Mouse (Mus musculus): ENCODE results near the gene Gm17428. TPM values are rescaled to one million over a fixed set of nuclear protein-coding genes. Genes with fewer than 3 reads are reported as not detected.

The Gm17428 gene
- total and polyA plus RNA-seq, 3 experiments = not detected

DNA sequence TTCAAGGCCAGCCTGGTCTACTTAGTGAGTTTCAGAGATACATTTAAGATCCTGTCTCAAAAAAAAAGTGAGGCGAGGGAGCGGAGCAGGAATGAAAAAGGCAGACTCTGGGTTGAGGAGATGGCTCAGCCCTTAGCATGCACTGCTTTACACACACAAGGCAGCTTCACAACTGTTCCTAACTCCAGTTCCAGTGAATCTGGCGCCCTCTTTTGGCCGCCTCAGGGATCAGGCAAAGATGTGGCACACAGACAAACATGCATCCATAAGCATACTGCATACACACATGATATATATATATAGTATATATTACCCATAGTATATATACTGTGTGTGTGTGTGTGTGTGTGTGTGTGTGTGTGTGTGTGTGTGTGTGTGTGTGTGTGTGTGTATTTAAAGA is 34.4 kb downstream of the Gm17428 start:
- no peaks in the 10 kb centered on the region for H3K36me3 ChIP-seq (replicated peaks in 1 of 2; ENCODE audit: control insufficient read depth in 1 of 2, insufficient read depth in 1 of 2, low read length in 1 of 2)
- no peak overlapping the region for H3K9ac ChIP-seq (ENCODE audit: insufficient read depth, low read depth)
- H3K4me2 ChIP-seq (ENCODE audit: insufficient read depth, low read depth, poor library complexity, severe bottlenecking) = no peak overlapping the region
- peaks cover 2% of the 10 kb centered on the region for H3K9me3 ChIP-seq (replicated peaks; ENCODE audit: low read length)
- in situ Hi-C loops (cut with MboI; ENCODE audit: low pct_ligation_motif_present, low pct_unique_long_range_greater_than_20kb, low sequenced_read_pairs) = loop anchor here (5.0 to 10.0 kb wide), 3 partner anchors 109 to 296 kb away; partner anchors contain the start of gene Cebpe
- dilution Hi-C loops (cut with MboI; ENCODE audit: extremely low pct_ligation_motif_present, extremely low pct_unique_long_range_greater_than_20kb, low sequenced_read_pairs) = no loop called here
- no peak overlapping the region for H3K27ac ChIP-seq (ENCODE audit: insufficient read depth, low read depth)
- no peak overlapping the region for H3K4me3 ChIP-seq (replicated peaks in 1 of 3; ENCODE audit: low read depth in 2 of 3, low read length in 2 of 3, poor library complexity in 1 of 3)
- H3K79me2 ChIP-seq (replicated peaks; ENCODE audit: control insufficient read depth, extremely low read depth, insufficient read depth, poor library complexity, severe bottlenecking) = peaks cover 6% of the 10 kb centered on the region; the same call in 1 of the 2 replicates
- TF ChIP-seq RAD21 (IDR thresholded peaks at IDR 0.05; ENCODE audit: low read depth, low read length) (peak; percentile 30), CTCF (conservative IDR thresholded peaks at IDR 0.05 in 1 of 2, IDR thresholded peaks at IDR 0.05 in 1 of 2; ENCODE audit: low read depth in 2 of 2, low read length in 2 of 2) (peak; percentile 15 to 49; a peak in 2 of 4 replicates), NRF1 (IDR thresholded peaks at IDR 0.05; ENCODE audit: low read depth, low read length) (no peak), EP300 (IDR thresholded peaks at IDR 0.05; ENCODE audit: low read length) (no peak), GABPA (IDR thresholded peaks at IDR 0.05; ENCODE audit: insufficient replicate concordance, low read depth, low read length) (no peak)
- DNase-seq (ENCODE audit: extremely low read depth) = peak; percentile 34
- H3K27me3 ChIP-seq (replicated peaks) = peaks cover 23% of the 10 kb centered on the region
- H3K4me1 ChIP-seq (ENCODE audit: control insufficient read depth in 1 of 2, insufficient read depth in 2 of 2) = 0 out of 4 replicates have a peak, but pooled peaks cover 0 to 4% of the 10 kb centered on the region in 2 experiments

DNA sequence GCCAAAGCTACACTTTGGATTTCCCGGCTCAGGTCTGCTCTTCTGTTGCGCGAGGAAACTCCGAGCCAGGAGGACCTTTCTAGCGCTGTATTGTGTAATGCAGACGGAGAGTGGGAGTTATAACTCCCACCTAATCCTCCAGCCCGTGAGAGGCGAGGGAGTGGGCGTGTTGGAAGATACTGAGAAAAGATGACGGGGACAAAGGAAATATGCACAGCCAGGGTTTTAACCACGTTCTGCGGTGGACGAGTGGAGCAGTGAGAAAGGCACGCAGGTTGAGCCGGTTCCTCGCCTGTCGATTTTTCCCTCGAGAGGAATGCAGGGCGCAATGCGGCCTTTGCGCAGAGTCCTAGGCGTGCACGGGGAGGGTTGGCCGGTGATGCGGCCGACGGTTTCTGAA is 37.9 kb downstream of the Gm17428 start:
- H3K9me3 ChIP-seq (replicated peaks; ENCODE audit: low read length) = peaks cover 2% of the 10 kb centered on the region
- H3K4me1 ChIP-seq (ENCODE audit: control insufficient read depth in 1 of 2, insufficient read depth in 2 of 2) = peaks cover 6 to 16% of the 10 kb centered on the region in 2 experiments; a peak in 3 of 4 replicates
- DNase-seq (ENCODE audit: extremely low read depth) = no peak
- peaks cover 11% of the 10 kb centered on the region for H3K79me2 ChIP-seq (replicated peaks; ENCODE audit: control insufficient read depth, extremely low read depth, insufficient read depth, poor library complexity, severe bottlenecking)
- no peak for TF ChIP-seq POLR2AphosphoS2 (IDR thresholded peaks at IDR 0.05; ENCODE audit: low read depth, low read length)
- TF ChIP-seq TCF12 (IDR thresholded peaks at IDR 0.05; ENCODE audit: low read depth, low read length) = 0 out of 2 replicates have a peak, but pooled peaks have one; percentile 25
- TF ChIP-seq MAZ (IDR thresholded peaks at IDR 0.05; ENCODE audit: low read depth, low read length) = 0 out of 2 replicates have a peak, but pooled peaks have one; percentile 26
- TF ChIP-seq MEF2A (IDR thresholded peaks at IDR 0.05; ENCODE audit: borderline replicate concordance, low read depth, low read length) = peak; percentile 44; the same call in 1 of the 2 replicates
- 0 out of 2 replicates have a peak, but pooled peaks have one; percentile 28 for TF ChIP-seq RCOR1 (conservative IDR thresholded peaks at IDR 0.05; ENCODE audit: low read depth, low read length)
- TF ChIP-seq MXI1 (IDR thresholded peaks at IDR 0.05; ENCODE audit: low read depth, low read length) = peak; percentile 50; the same call in 1 of the 2 replicates
- TF ChIP-seq POLR2A (IDR thresholded peaks at IDR 0.05; ENCODE audit: low read depth, low read length) = no peak
- no peak for TF ChIP-seq ETS1 (conservative IDR thresholded peaks at IDR 0.05; ENCODE audit: low read depth, low read length)
- peak; percentile 38; the same call in 1 of the 2 replicates for TF ChIP-seq SIN3A (IDR thresholded peaks at IDR 0.05; ENCODE audit: low read length)
- peak overlapping the region; percentile 49 to 78 (median 74) for H3K4me3 ChIP-seq (replicated peaks in 1 of 3; ENCODE audit: low read depth in 2 of 3, low read length in 2 of 3, poor library complexity in 1 of 3)
- H3K4me2 ChIP-seq (ENCODE audit: insufficient read depth, low read depth, poor library complexity, severe bottlenecking) = peak overlapping the region; percentile 64
- in situ Hi-C loops (cut with MboI; ENCODE audit: low pct_ligation_motif_present, low pct_unique_long_range_greater_than_20kb, low sequenced_read_pairs) (loop anchor here (5.0 to 10.0 kb wide), 3 partner anchors 112 to 300 kb away; partner anchors contain the start of gene Cebpe), dilution Hi-C loops (cut with MboI; ENCODE audit: extremely low pct_ligation_motif_present, extremely low pct_unique_long_range_greater_than_20kb, low sequenced_read_pairs) (no loop called here)
- peaks cover 13 to 27% of the 10 kb centered on the region in 2 experiments for H3K36me3 ChIP-seq (replicated peaks in 1 of 2; ENCODE audit: control insufficient read depth in 1 of 2, insufficient read depth in 1 of 2, low read length in 1 of 2)
- no peak overlapping the region for H3K27ac ChIP-seq (ENCODE audit: insufficient read depth, low read depth)
- peaks cover under 1% of the 10 kb centered on the region for H3K27me3 ChIP-seq (replicated peaks)
- H3K9ac ChIP-seq (ENCODE audit: insufficient read depth, low read depth) = peak overlapping the region; percentile 77

All from CH12.LX (cell line).